Mouse (Mus musculus): Measurements from ENCODE around the gene Hes1. TPM values are rescaled to one million over a fixed set of nuclear protein-coding genes. Genes with fewer than 3 reads are reported as not detected.
"Not testable (repeated sequence)": the region's sequence is repeated elsewhere in the genome, so short reads cannot be mapped to it uniquely, and the experiment has no call there.

Gene Hes1
- polyA plus RNA-seq, 1 experiment from 2014 or later, result 74.1 TPM

- ATAC-seq (ENCODE audit: insufficient number of reproducible peaks, insufficient read depth, low FRiP score, low read depth), result peak; percentile 39; the same call in 1 of the 2 replicates
- Histone ChIP-seq H3K4me3 (ENCODE audit: low read depth, low read length) (no peak overlapping the region), H3K9me3 (ENCODE audit: control insufficient read depth, low read depth, low read length) (no peaks in the 10 kb centered on the region), H3K4me2 (replicated peaks; ENCODE audit: low read depth, low read length) (no peak overlapping the region), H3K9ac (replicated peaks; ENCODE audit: low read depth, low read length) (no peak overlapping the region), H3K4me1 (ENCODE audit: control insufficient read depth, insufficient read depth, low read length) (peaks cover 14% of the 10 kb centered on the region), H3K36me3 (ENCODE audit: control insufficient read depth, insufficient read depth, low read length) (no peaks in the 10 kb centered on the region), H3K27me3 (ENCODE audit: control insufficient read depth, insufficient read depth, low read length) (no peaks in the 10 kb centered on the region), H3K27ac (ENCODE audit: low read length) (peak overlapping the region; percentile 56)
- WGBS, result 12% methylated on average over 7 of the region's 7 CpGs
Observed at GRCm38 (mm10) chr16:30096475-30096874, 32.3 kb downstream of the Hes1 start.

GRCm38 (mm10) chr16:30099124-30099523 lies 34.9 kb downstream of the Hes1 start:
- Histone ChIP-seq H3K9ac (replicated peaks; ENCODE audit: low read depth, low read length) (no peak overlapping the region), H3K27me3 (ENCODE audit: control insufficient read depth, insufficient read depth, low read length) (no peaks in the 10 kb centered on the region), H3K9me3 (ENCODE audit: control insufficient read depth, low read depth, low read length) (no peaks in the 10 kb centered on the region), H3K36me3 (ENCODE audit: control insufficient read depth, insufficient read depth, low read length) (no peaks in the 10 kb centered on the region), H3K4me3 (ENCODE audit: low read depth, low read length) (no peak overlapping the region), H3K4me1 (ENCODE audit: control insufficient read depth, insufficient read depth, low read length) (peaks cover 32% of the 10 kb centered on the region), H3K4me2 (replicated peaks; ENCODE audit: low read depth, low read length) (no peak overlapping the region), H3K27ac (ENCODE audit: low read length) (no peak overlapping the region)
- no peak for ATAC-seq (ENCODE audit: insufficient number of reproducible peaks, insufficient read depth, low FRiP score, low read depth)
- WGBS, result 75% methylated on average over 5 of the region's 5 CpGs

- no peaks in the 10 kb centered on the region for H3K36me3 ChIP-seq (ENCODE audit: control insufficient read depth, insufficient read depth, low read length)
- H3K4me3 ChIP-seq (ENCODE audit: low read depth, low read length), result no peak overlapping the region
- no peaks in the 10 kb centered on the region for H3K27me3 ChIP-seq (ENCODE audit: control insufficient read depth, insufficient read depth, low read length)
- WGBS, result 19% methylated on average over 10 of the region's 10 CpGs
- no peak overlapping the region; the same call in 1 of the 2 replicates for H3K4me2 ChIP-seq (replicated peaks; ENCODE audit: low read depth, low read length)
- no peak overlapping the region for H3K9ac ChIP-seq (replicated peaks; ENCODE audit: low read depth, low read length)
- peak overlapping the region; percentile 52; the same call in 1 of the 2 replicates for H3K27ac ChIP-seq (ENCODE audit: low read length)
- peaks cover 23% of the 10 kb centered on the region; the same call in 1 of the 2 replicates for H3K4me1 ChIP-seq (ENCODE audit: control insufficient read depth, insufficient read depth, low read length)
- H3K9me3 ChIP-seq (ENCODE audit: control insufficient read depth, low read depth, low read length), result no peaks in the 10 kb centered on the region
- peak; percentile 46; the same call in 1 of the 2 replicates for ATAC-seq (ENCODE audit: insufficient number of reproducible peaks, insufficient read depth, low FRiP score, low read depth)
Observed at GRCm38 (mm10) chr16:30102149-30102915, 38.1 kb downstream of the Hes1 start.

DNA sequence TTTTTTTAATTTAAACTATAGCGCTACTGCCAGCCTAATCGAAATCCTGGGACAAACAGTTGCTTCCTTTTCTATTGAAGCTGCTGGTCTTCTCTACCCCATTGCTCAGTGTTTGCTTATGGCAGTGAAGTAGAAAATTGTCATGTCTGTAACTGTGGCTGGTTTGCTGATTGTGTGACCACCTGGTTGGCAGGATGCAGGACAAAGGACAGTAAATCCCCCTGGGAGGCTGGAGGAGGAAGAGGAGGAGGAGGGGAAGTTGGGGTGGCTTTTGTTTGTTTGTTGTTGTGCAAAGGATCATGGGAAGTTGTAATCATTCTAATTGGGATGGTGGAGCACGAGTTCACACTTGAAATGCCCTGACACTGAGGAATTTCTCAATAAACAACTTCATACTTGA lies 38.8 kb downstream of the Hes1 start:
- no peak overlapping the region for H3K4me3 ChIP-seq (ENCODE audit: low read depth, low read length)
- H3K4me1 ChIP-seq (ENCODE audit: control insufficient read depth, insufficient read depth, low read length), result peaks cover 23% of the 10 kb centered on the region; the same call in 1 of the 2 replicates
- no peak overlapping the region for H3K4me2 ChIP-seq (replicated peaks; ENCODE audit: low read depth, low read length)
- 11% methylated on average over 3 of the region's 3 CpGs for WGBS
- no peaks in the 10 kb centered on the region for H3K27me3 ChIP-seq (ENCODE audit: control insufficient read depth, insufficient read depth, low read length)
- no peaks in the 10 kb centered on the region for H3K9me3 ChIP-seq (ENCODE audit: control insufficient read depth, low read depth, low read length)
- no peaks in the 10 kb centered on the region for H3K36me3 ChIP-seq (ENCODE audit: control insufficient read depth, insufficient read depth, low read length)
- peak overlapping the region; percentile 52; the same call in 1 of the 2 replicates for H3K27ac ChIP-seq (ENCODE audit: low read length)
- ATAC-seq (ENCODE audit: insufficient number of reproducible peaks, insufficient read depth, low FRiP score, low read depth), result no peak
- no peak overlapping the region for H3K9ac ChIP-seq (replicated peaks; ENCODE audit: low read depth, low read length)

GRCm38 (mm10) chr16:30103495-30103894 lies 39.3 kb downstream of the Hes1 start:
- Histone ChIP-seq H3K27ac (ENCODE audit: low read length) (no peak overlapping the region; the same call in 1 of the 2 replicates), H3K4me2 (replicated peaks; ENCODE audit: low read depth, low read length) (no peak overlapping the region), H3K27me3 (ENCODE audit: control insufficient read depth, insufficient read depth, low read length) (no peaks in the 10 kb centered on the region), H3K9me3 (ENCODE audit: control insufficient read depth, low read depth, low read length) (no peaks in the 10 kb centered on the region), H3K4me3 (ENCODE audit: low read depth, low read length) (no peak overlapping the region), H3K9ac (replicated peaks; ENCODE audit: low read depth, low read length) (no peak overlapping the region), H3K4me1 (ENCODE audit: control insufficient read depth, insufficient read depth, low read length) (peaks cover 23% of the 10 kb centered on the region; the same call in 1 of the 2 replicates), H3K36me3 (ENCODE audit: control insufficient read depth, insufficient read depth, low read length) (no peaks in the 10 kb centered on the region)
- WGBS, result 23% methylated on average over 6 of the region's 6 CpGs
- ATAC-seq (ENCODE audit: insufficient number of reproducible peaks, insufficient read depth, low FRiP score, low read depth), result no peak

DNA sequence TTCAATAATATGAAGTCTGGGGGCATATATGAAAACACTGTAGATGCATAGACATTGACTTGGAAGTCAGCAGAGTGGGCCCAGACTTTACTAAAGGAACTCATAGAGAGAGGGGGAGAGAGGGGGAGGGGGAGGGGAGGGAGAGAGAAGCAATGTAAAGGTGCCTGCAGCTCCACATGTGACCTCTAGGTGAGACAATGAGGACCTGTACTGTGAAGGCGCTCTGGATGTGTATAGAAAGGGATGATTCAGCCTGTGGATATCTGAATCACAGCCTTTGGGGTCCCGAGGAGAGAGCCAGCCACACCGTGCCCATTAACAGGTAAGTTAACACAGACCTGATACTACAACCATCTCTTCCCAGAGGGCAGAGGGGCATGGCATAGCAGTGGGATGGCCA lies 40.2 kb downstream of the Hes1 start:
- H3K4me3 ChIP-seq (ENCODE audit: low read depth, low read length), result no peak overlapping the region

GRCm38 (mm10) chr16:30105476-30105875 lies 41.3 kb downstream of the Hes1 start:
- Histone ChIP-seq H3K4me2 (replicated peaks; ENCODE audit: low read depth, low read length) (no peak overlapping the region), H3K4me3 (ENCODE audit: low read depth, low read length) (no peak overlapping the region), H3K27ac (ENCODE audit: low read length) (no peak overlapping the region), H3K4me1 (ENCODE audit: control insufficient read depth, insufficient read depth, low read length) (peaks cover 21% of the 10 kb centered on the region; the same call in 1 of the 2 replicates), H3K9me3 (ENCODE audit: control insufficient read depth, low read depth, low read length) (peaks cover 9% of the 10 kb centered on the region; the same call in 1 of the 2 replicates), H3K9ac (replicated peaks; ENCODE audit: low read depth, low read length) (no peak overlapping the region), H3K27me3 (ENCODE audit: control insufficient read depth, insufficient read depth, low read length) (no peaks in the 10 kb centered on the region), H3K36me3 (ENCODE audit: control insufficient read depth, insufficient read depth, low read length) (no peaks in the 10 kb centered on the region)
- 76% methylated on average over 7 of the region's 7 CpGs for WGBS
- no peak for ATAC-seq (ENCODE audit: insufficient number of reproducible peaks, insufficient read depth, low FRiP score, low read depth)

More for the DNA sequence above, 40.2 kb downstream of the Hes1 start:
- Histone ChIP-seq H3K9me3 (ENCODE audit: control insufficient read depth, low read depth, low read length) (no peaks in the 10 kb centered on the region), H3K36me3 (ENCODE audit: control insufficient read depth, insufficient read depth, low read length) (no peaks in the 10 kb centered on the region), H3K9ac (replicated peaks; ENCODE audit: low read depth, low read length) (no peak overlapping the region), H3K27me3 (ENCODE audit: control insufficient read depth, insufficient read depth, low read length) (no peaks in the 10 kb centered on the region), H3K27ac (ENCODE audit: low read length) (no peak overlapping the region), H3K4me2 (replicated peaks; ENCODE audit: low read depth, low read length) (no peak overlapping the region), H3K4me1 (ENCODE audit: control insufficient read depth, insufficient read depth, low read length) (peaks cover 23% of the 10 kb centered on the region; the same call in 1 of the 2 replicates)
- ATAC-seq (ENCODE audit: insufficient number of reproducible peaks, insufficient read depth, low FRiP score, low read depth), result no peak
- 82% methylated on average over 3 of the region's 3 CpGs for WGBS

DNA sequence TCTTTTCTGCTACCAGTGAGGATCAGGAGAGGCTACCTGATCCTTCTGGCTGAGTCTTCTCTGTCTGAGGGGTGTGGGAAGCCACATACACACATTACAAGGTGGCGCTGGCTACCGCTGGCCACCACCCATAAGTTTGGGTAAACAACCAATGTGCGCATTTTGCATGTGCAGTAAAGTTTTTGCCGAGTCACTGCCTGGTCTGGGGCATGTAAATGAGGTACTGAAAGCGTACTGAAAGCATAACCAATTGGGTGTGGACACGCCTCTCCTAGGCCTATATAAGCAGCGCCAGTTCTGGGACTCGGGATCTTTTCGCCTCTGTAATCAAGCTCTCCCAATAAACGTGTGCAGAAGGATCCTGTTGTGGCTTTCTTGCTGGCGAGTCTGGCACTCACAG lies 44.0 kb downstream of the Hes1 start:
- H3K9me3 ChIP-seq (ENCODE audit: control insufficient read depth, low read depth, low read length), result peaks cover 13% of the 10 kb centered on the region; the same call in 1 of the 2 replicates
- not testable (repeated sequence) for H3K4me3 ChIP-seq (ENCODE audit: low read depth, low read length); H3K4me2 ChIP-seq (replicated peaks; ENCODE audit: low read depth, low read length); ATAC-seq (ENCODE audit: insufficient number of reproducible peaks, insufficient read depth, low FRiP score, low read depth); H3K27ac ChIP-seq (ENCODE audit: low read length); H3K36me3 ChIP-seq (ENCODE audit: control insufficient read depth, insufficient read depth, low read length); H3K4me1 ChIP-seq (ENCODE audit: control insufficient read depth, insufficient read depth, low read length); H3K27me3 ChIP-seq (ENCODE audit: control insufficient read depth, insufficient read depth, low read length); H3K9ac ChIP-seq (replicated peaks; ENCODE audit: low read depth, low read length)
- WGBS, result 91% methylated on average over 11 of the region's 11 CpGs
